Mouse (Mus musculus): ENCODE results near the gene Gm47791.

DNA sequence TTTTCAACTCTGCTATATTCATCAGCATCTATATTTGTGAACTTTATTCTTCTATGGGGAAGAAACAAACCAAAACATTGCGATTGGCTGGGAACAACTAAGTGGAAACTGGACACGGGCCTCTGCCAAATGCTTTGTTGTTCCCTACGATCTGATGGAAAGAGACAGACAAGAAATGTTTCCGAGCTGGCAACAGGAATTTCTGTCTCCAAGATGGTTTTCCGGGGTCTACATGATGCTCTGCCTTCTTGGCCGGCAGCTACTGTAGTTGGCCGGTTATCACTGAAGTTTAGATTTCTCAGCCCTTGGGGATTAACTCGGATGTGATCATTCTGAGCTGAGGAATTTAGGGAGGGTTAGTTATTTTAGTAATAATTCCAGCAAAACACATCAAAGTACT is 35.3 kb upstream of the Gm47791 start:
- TF ChIP-seq POLR2A (IDR thresholded peaks at IDR 0.05; ENCODE audit: borderline replicate concordance, extremely low read depth, insufficient read depth, insufficient read length, poor library complexity, severe bottlenecking) (no peak), CTCF (IDR thresholded peaks at IDR 0.05; ENCODE audit: borderline replicate concordance, extremely low read depth, insufficient read depth, insufficient read length) (no peak)

All from brain, embryonic 14.5 days (tissue).